Mouse (Mus musculus) macrophage (primary cell): ENCODE measurements around the gene Prl8a6. TPM values are rescaled to one million over a fixed set of nuclear protein-coding genes. Genes with fewer than 3 reads are reported as not detected.

Experiments used
- H3K27ac ChIP-seq: fragments of 350-480 bp; formaldehyde crosslinking; 2 replicates; pipeline ENCODE4 v1.9.0; 2021
- H3K36me3 ChIP-seq: fragments of 350-480 bp; formaldehyde crosslinking; 2 replicates; pipeline ENCODE4 v1.9.0; 2021; ENCODE audit errors: inconsistent target
- H3K4me3 ChIP-seq: fragments of 350-480 bp; formaldehyde crosslinking; 2 replicates; pipeline ENCODE4 v1.9.0; 2021; ENCODE audit errors: inconsistent target
- H3K79me2 ChIP-seq: fragments of 350-480 bp; formaldehyde crosslinking; 2 replicates; pipeline ENCODE4 v1.9.0; 2021; ENCODE audit errors: inconsistent target
- WGBS: methylation state at CpG from one replicate; pipeline ENCODE4 v1.1.7; 2026; ENCODE audit warnings: inconsistent platforms; ENCODE audit not compliant: missing documents; 5-methylcytosine and 5-hydroxymethylcytosine counted together
- polyA plus RNA-seq: library from polyadenylated mRNA; stranded (reverse); fragments of 250-400 nt; gene quantifications from 3 replicates; pipeline ENCODE4 v1.2.4, GENCODE M21; 2018; ENCODE audit warnings: inconsistent platforms
- total RNA-seq, 78 experiments: library from RNA; depleted of rRNA; stranded (reverse); fragments of 250-400 nt; gene quantifications; 1 replicate in 9 of 78; 2 replicates in 24 of 78; 3 replicates in 43 of 78; 4 replicates in 2 of 78; pipeline ENCODE4 v1.2.4; 2018; ENCODE audit warnings: inconsistent platforms in 56 of 78

Gene Prl8a6
- not detected for total RNA-seq (2018; cell fraction: chromatin; rRNA removed)
- not detected for total RNA-seq (2018; cell fraction: cytosol; rRNA removed)
- total RNA-seq (2018; cell fraction: nucleus; rRNA removed) = not detected
- not detected in 3 replicates for polyA plus RNA-seq

DNA sequence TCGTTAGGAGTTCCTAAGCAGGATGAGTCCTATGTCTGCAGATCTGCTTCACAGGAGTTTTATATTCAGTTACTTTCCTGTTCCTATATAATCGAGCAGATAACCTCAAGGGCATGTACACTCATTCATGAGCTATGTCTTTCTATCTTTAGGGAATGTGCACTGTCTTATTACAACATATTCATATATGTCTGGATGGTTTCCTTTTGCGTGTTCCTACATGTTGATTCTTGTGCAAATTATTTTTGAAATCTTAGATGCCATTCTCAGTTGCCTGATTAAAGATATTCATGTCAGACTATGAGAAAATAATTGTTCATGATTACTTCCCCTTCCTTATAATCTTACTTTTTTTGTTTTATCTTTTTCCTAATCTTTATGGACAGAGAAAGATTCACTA is at the start of gene Prl8a6:
Gene Prl8a6, minus strand, starts transcription at position 101 of the 400 bp plus-strand sequence.
- 80% methylated on average over 3 of the region's 3 CpGs for WGBS
- H3K27ac ChIP-seq = no peak within 1 kb of the TSS
- H3K36me3 ChIP-seq = no peaks in the 10 kb centered on the region
- no peak within 1 kb of the TSS for H3K4me3 ChIP-seq
- H3K79me2 ChIP-seq = no peaks in the 10 kb centered on the region

DNA sequence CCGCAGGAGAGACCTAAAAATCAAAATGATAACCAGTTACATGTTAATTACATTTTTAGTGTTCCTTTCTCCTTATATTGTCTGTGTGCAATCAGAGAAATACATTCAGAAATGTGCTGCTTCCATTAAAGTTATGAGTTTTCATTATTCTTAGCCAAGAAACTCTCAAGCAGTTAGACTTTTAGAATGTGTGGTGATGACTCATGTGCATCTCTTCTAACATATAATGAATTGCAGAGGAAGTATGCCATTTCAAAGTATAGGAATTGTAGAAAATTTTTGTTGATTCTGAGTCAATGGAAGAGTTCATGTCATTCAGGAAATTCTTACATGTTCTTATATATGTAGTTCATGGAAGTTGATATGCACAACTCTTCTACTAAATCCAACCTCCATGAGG is 5.3 kb downstream of the Prl8a6 start:
- H3K4me3 ChIP-seq = no peak overlapping the region

DNA sequence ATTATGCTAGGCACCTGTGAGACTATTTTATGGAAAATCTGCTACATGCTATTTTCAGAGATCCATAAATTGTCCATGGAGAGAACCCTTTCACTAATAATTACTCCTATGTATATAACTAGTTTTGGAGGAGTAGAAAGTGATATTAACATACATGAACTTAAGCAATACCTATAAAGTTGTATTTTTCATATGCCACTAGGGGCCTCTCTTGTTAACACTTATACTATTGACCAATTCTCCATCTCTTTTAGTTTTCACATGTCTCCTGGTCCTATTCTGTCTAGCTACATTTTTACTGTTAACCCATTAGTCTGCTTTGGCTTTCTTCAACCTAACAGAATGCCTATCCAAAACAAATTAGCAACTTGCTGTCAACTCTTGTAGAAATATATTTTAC is 24.8 kb downstream of the Prl8a6 start:
- H3K36me3 ChIP-seq = no peaks in the 10 kb centered on the region
- no peaks in the 10 kb centered on the region for H3K79me2 ChIP-seq
- no peak overlapping the region for H3K4me3 ChIP-seq
- H3K27ac ChIP-seq = no peak overlapping the region

More for the DNA sequence above, 5.3 kb downstream of the Prl8a6 start:
- H3K79me2 ChIP-seq = no peaks in the 10 kb centered on the region
- no peaks in the 10 kb centered on the region for H3K36me3 ChIP-seq
- H3K27ac ChIP-seq = no peak overlapping the region
- WGBS = 82% methylated on average over 1 of the region's 1 CpGs

DNA sequence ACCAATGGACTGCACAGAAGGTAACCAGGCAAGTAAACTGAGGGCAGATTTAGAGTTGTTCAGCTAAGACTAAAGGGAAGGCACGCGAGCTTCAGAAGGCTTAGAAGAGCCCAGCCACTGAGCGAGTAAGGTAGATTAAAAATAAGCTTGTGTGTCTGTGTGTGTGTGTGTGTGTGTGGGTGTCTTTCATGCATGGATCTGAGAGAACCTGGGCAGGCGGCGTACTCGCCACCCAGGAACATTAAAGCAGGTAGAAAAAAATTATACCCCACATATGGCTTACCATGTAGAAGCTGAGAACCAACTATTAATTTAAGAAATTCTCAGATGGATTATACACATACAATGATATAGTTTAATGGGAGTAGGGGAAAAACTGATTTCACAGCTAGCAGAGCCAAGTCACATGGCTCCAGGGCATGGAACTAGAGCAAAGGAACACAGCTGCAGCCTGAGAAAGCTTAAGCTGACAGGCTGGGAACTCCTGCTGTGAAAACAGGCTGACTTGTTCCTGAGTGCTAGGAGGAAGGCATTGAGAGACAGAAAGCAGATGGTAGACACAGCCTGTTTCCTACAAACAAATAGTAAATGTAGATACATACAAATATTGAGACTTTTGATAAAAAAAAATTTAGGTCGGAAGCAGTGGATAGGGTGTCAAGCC is 39.3 kb downstream of the Prl8a6 start:
- Histone ChIP-seq H3K27ac (no peak overlapping the region), H3K36me3 (no peaks in the 10 kb centered on the region), H3K4me3 (no peak overlapping the region), H3K79me2 (no peaks in the 10 kb centered on the region)
- WGBS = 91% methylated on average over 4 of the region's 7 CpGs

DNA sequence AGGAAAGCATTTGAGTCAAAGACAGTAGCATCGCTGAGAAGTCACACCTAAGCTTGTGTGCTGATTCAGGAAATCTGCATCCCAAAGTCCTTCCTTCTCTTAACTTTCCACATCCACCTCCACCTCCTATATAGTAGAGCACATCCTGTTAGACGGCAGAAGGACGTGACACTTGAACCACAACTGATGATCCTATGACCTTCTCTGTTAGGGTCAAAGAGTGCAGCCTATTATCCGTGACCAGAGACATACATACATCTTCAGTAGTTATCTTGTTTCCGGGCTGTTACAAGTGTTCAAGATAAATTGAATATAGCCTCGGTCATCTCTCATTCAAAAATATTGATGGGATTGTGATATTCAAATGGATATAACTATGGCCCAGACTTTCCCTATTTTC is 47.7 kb downstream of the Prl8a6 start, which contains the start of gene Prl2b1:
Gene Prl2b1, minus strand, starts transcription at position 101 of the 400 bp plus-strand sequence.
- WGBS = 86% methylated on average over 6 of the region's 6 CpGs
- Histone ChIP-seq H3K27ac (no peak within 1 kb of the TSS), H3K4me3 (no peak within 1 kb of the TSS), H3K36me3 (no peaks in the 10 kb centered on the region), H3K79me2 (no peaks in the 10 kb centered on the region)

Other genes with a start within 250 kb of the Prl8a6 start
- gene Prl3c1, start 242.0 kb downstream of the Prl8a6 start, polyA plus RNA-seq = not detected in 3 replicates
- not detected in 3 replicates for gene Prl3b1, start 196.8 kb downstream of the Prl8a6 start, polyA plus RNA-seq
- gene Prl3a1, start 179.3 kb downstream of the Prl8a6 start, polyA plus RNA-seq = not detected in 3 replicates
- gene Prl6a1, start 126.1 kb downstream of the Prl8a6 start, polyA plus RNA-seq = not detected in 3 replicates
- gene Prl8a2, start 93.0 kb downstream of the Prl8a6 start, polyA plus RNA-seq = not detected in 3 replicates
- gene Prl2b1, start 47.8 kb downstream of the Prl8a6 start, polyA plus RNA-seq = not detected in 3 replicates
- not detected in 3 replicates for gene Prl8a8, start 74.5 kb upstream of the Prl8a6 start, polyA plus RNA-seq
- gene Prl8a9, start 125.9 kb upstream of the Prl8a6 start, polyA plus RNA-seq = not detected in 3 replicates
- gene Prl8a1, start 143.5 kb upstream of the Prl8a6 start, polyA plus RNA-seq = not detected in 3 replicates
- not detected in 3 replicates for gene Prl7b1, start 171.9 kb upstream of the Prl8a6 start, polyA plus RNA-seq
- gene Prl7a1, start 203.8 kb upstream of the Prl8a6 start, polyA plus RNA-seq = not detected in 3 replicates
- not detected in 3 replicates for gene Prl7a2, start 229.3 kb upstream of the Prl8a6 start, polyA plus RNA-seq